Mouse (Mus musculus) megakaryocyte, embryonic 14.5 days (primary cell): ENCODE results near the gene Hmgb1.

Experiments used
- FLI1 ChIP-seq: IDR thresholded peaks from 2 replicates; pipeline ENCODE4 v1.6.1; 2012; ENCODE audit warnings: low read length, inconsistent platforms, mixed read lengths
- GATA1 ChIP-seq: IDR thresholded peaks from 3 replicates; pipeline ENCODE4 v1.6.1; 2012; ENCODE audit warnings: mixed read lengths, low read length, inconsistent platforms, borderline replicate concordance

DNA sequence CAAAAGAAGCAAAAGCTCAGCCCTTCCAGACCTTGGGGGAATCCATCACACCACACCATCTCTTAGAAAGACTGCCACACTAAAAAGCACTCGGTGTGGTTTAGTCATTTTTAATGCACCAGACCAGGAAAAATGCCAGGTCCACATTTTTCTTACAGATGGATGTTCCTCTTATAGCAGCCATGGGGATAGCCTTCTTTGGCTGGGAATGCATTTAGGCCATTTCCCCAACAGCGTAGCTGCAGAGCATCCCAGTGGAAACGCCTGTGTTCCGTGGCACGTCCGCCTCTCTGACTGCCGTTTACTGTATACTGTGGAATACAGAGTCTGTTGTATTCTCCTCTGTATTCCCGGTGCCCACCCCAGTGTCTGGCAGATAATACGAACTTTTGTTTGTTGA lies 15.5 kb downstream of the Hmgb1 start:
- TF ChIP-seq GATA1 = no peak
- TF ChIP-seq FLI1 = no peak
